Mouse (Mus musculus) urinary bladder, postnatal 10 days (tissue): ENCODE results near the gene Prrx2.

Experiments used
- DNase-seq: peaks from one replicate; pipeline ENCODE4 v3.0.0; 2022; ENCODE audit warnings: low spot score

Prrx2 gene

GRCm38 (mm10) chr2:30834373-30835022 is at the start of gene Prrx2:
TSS of gene Prrx2 (plus strand) at chr2:30834972.
- DNase-seq: no peak

- no peak for DNase-seq
Measured at GRCm38 (mm10) chr2:30787466-30787865, 47.3 kb upstream of the Prrx2 start.

GRCm38 (mm10) chr2:30792061-30792460 is 42.7 kb upstream of the Prrx2 start:
- DNase-seq: no peak

- DNase-seq: peak; percentile 87
Measured at GRCm38 (mm10) chr2:30794179-30795108, 40.3 kb upstream of the Prrx2 start.

GRCm38 (mm10) chr2:30795271-30795888 is 39.4 kb upstream of the Prrx2 start:
- DNase-seq: no peak

GRCm38 (mm10) chr2:30795889-30796275 is 38.9 kb upstream of the Prrx2 start:
- DNase-seq: no peak

- DNase-seq: no peak
Measured at GRCm38 (mm10) chr2:30796382-30796781, 38.4 kb upstream of the Prrx2 start.

- no peak for DNase-seq
Measured at GRCm38 (mm10) chr2:30799456-30799855, 35.3 kb upstream of the Prrx2 start.

- no peak for DNase-seq
Measured at GRCm38 (mm10) chr2:30800671-30801066, 34.1 kb upstream of the Prrx2 start.

GRCm38 (mm10) chr2:30801067-30801852 is 33.5 kb upstream of the Prrx2 start:
- DNase-seq: no peak

GRCm38 (mm10) chr2:30803604-30804003 is 31.2 kb upstream of the Prrx2 start, which contains the start of gene 1700001O22Rik:
TSS of gene 1700001O22Rik (minus strand) at chr2:30803661.
- DNase-seq: no peak

- no peak for DNase-seq
Measured at GRCm38 (mm10) chr2:30805983-30806382, 28.8 kb upstream of the Prrx2 start.

- no peak for DNase-seq
Measured at GRCm38 (mm10) chr2:30807147-30807647, 27.6 kb upstream of the Prrx2 start.

- DNase-seq: peak; percentile 98
Measured at GRCm38 (mm10) chr2:30807648-30808295, 27.0 kb upstream of the Prrx2 start, which contains the start of gene Ntmt1. TSS of gene Ntmt1 (plus strand) at chr2:30807826.

- DNase-seq: no peak
Measured at GRCm38 (mm10) chr2:30808296-30808655, 26.5 kb upstream of the Prrx2 start.

- DNase-seq: no peak
Measured at GRCm38 (mm10) chr2:30809503-30809902, 25.3 kb upstream of the Prrx2 start.

GRCm38 (mm10) chr2:30810573-30810972 is 24.2 kb upstream of the Prrx2 start:
- no peak for DNase-seq

- DNase-seq: no peak
Measured at GRCm38 (mm10) chr2:30816383-30816782, 18.4 kb upstream of the Prrx2 start.

- DNase-seq: no peak
Measured at GRCm38 (mm10) chr2:30819873-30820272, 14.9 kb upstream of the Prrx2 start.

GRCm38 (mm10) chr2:30821073-30821472 is 13.7 kb upstream of the Prrx2 start:
- DNase-seq: no peak

GRCm38 (mm10) chr2:30822460-30822859 is 12.3 kb upstream of the Prrx2 start:
- DNase-seq: no peak
